Mouse (Mus musculus) T-helper 2 cell (primary cell): ENCODE measurements around the gene Dmac2.

ENCODE experiments used
- in situ Hi-C: fragments of 300-600 bp; cut with MboI, MseI; formaldehyde crosslinking; loops from one replicate; pipeline ENCODE4 v1.15.1; 2025; ENCODE audit warnings: high pct_unique_total_duplicates

The Dmac2 gene

DNA sequence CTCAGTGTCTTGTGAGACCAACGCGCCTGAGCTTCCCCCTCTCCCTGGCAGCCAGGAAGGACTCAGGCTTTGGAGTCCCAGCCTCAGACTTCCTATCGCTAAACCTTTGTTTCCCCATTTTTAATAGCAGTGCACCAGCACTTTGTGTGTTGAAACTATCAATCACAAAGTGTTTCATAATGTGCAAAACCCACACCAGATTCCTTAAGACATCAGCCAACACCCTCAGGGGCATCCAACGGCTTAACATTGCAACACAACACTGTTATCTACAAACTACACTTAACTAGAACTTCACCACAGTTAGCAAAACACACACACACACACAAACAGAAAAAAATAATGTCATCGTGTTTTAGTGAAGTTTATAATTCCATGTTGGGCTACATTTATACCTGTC, 30.6 kb downstream of the Dmac2 start:
- in situ Hi-C loops: no loop called here

DNA sequence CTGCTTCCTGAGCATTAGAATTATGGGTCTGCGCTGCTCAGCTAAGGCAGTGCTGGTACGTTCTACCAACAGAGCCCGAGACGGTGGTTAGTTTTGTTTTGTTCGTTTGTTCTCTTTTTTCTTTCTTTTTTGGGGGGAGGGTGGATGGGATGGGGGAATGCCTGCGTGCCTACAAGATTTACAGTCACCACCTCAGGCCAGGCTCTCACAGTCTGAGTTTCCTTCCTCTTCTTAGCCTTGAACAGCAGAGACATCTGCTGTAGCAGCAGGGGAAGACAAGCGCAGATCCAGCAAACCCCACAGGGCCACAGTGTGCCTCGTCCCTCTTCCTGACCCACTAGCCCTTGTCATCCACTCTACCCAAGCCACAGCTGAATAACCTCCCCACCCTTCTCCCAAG, 32.1 kb downstream of the Dmac2 start:
- in situ Hi-C loops: no loop called here

DNA sequence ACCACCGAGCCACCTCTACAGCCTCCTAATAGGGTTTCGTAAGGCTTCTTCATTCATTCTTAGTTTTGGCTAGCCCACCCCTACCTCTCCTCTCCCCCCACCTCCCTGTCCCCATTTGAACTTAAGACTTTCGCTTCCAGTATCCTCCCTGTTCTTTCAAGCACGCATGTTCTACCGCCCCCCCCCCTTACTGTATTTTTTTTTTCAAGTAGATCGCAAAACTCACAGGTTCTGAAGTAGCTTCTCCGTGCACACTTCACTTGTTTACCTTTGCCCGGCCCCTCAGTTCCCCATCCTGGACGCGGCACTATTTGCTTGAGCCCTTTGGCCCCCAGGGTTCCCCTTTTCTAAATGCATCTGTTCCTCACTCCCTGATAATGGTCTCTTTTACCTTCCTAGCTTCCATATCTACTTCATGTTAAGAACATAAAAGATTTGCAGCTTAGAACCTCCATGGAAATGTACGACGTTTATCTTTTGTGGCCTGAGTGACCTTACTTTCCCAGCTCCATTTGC, 33.1 kb downstream of the Dmac2 start:
- in situ Hi-C loops: no loop called here

DNA sequence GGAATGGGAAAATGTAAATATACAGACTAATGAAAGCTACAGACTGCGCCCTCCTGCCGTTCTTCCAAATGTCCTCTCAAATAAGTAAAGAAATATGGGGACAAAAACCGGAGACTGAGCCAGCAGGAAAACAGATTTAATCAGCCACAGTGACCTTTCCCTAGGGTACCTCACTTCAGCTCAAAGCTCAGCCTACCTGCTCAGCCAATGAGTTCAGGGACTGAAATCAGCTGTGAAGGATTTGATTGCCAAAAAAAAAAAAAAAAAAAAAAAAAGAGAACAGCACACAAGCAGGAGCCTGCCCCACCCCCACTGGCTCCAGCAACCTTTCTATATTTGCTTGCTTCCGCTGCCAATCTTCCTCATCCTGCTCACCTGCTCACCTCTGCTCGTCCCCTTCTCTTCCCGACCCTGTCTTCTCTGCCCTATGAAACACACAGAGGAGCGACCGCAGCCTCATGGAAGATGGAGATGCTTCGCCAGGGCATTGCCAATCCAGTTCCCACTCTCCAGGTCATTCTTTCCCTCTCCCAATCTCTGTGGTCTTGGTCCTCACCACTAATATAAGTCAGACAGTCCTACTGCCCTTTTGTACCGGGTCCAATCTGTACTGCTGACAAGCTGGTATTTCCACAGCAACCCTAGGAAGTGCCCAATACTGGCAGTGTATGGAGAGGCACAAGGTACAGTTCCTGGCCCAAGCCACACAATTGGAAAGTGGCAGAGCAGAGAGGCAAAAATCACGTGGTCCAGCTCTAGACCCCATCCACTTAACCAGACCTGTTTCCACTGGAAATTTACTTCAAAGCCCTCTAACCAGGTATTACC, 36.6 kb downstream of the Dmac2 start:
- in situ Hi-C loops: loop anchor here (5.0 kb wide), 1 partner anchor 44 kb away; no protein-coding TSS in a partner anchor

- in situ Hi-C loops: loop anchor here (5.0 kb wide), 1 partner anchor 45 kb away; no protein-coding TSS in a partner anchor
These were observed 38.6 kb downstream of the Dmac2 start for GRCm38 (mm10) chr7:25657785-25658184.

- in situ Hi-C loops: loop anchor here (5.0 kb wide), 1 partner anchor 47 kb away; no protein-coding TSS in a partner anchor
These were observed 39.7 kb downstream of the Dmac2 start, which contains the start of the genes Bckdha and Exosc5 for GRCm38 (mm10) chr7:25658657-25659472. Bckdha (minus strand) TSS chr7:25658981. Exosc5 (plus strand) TSS chr7:25659164.

GRCm38 (mm10) chr7:25666381-25666780, 47.2 kb downstream of the Dmac2 start:
- in situ Hi-C loops: no loop called here

GRCm38 (mm10) chr7:25669158-25669557, 49.9 kb downstream of the Dmac2 start:
- in situ Hi-C loops: no loop called here

GRCm38 (mm10) chr7:25669631-25670030, 50.4 kb downstream of the Dmac2 start:
- in situ Hi-C loops: no loop called here

- in situ Hi-C loops: no loop called here
These were observed 50.9 kb downstream of the Dmac2 start for GRCm38 (mm10) chr7:25670096-25670495.

DNA sequence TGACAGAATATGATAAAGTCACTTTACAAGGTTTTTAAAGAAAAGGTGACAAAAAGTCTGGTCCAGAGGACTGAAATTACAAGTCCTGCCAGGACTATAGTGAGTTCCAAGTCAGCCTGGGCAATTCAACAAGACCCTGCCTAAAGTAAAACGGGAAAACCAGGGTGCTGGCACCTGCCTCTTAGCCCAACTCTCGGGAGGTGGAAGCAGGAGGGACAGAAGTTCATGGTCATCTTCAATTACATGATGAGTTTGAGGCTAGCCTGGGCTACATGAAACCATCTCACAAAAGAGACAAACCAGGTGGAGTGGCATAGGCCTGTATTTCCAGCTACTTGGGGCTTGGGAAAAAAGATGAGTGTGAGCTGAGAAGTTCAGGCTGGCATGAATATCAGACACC, 52.5 kb downstream of the Dmac2 start:
- in situ Hi-C loops: no loop called here

DNA sequence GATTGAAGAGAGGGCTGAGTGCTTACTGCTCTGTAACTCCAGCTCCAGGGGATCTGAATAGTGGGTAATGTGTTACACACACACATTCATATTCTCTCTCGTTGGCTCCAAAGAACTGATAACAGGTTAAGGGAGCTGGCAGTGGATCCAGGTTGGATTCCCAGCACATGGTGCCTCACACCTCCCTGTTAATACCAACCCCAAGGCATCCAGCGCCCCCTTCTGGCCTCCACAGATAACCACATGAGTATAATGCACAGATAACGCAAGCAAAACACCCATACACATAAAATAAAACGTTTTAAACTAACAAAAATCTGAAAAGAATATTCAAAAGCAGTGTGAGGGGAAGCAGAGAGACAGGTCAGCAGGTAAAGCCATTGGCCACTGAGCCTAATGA, 53.2 kb downstream of the Dmac2 start:
- in situ Hi-C loops: no loop called here

DNA sequence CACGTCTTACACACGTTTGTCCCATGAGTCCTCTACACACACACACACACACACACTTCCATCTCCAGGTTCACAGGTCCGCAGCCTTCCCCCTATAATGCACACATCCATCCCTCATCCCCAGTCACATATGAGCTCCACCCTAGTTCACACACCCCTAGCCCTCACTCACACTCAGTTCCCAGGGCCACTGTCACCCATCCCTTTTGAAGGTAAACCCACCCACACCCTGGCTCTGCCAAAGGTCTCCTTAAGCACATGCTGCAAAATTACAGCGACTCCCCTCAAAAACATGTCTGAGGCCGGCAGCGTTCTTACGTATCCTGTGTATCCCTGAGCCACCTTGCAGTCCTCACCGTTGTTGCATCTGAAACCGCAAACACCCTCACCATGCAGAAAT, 55.1 kb downstream of the Dmac2 start:
- in situ Hi-C loops: no loop called here

GRCm38 (mm10) chr7:25674719-25675300, 55.6 kb downstream of the Dmac2 start, which contains the start of gene Tmem91:
Tmem91 (minus strand) TSS chr7:25675166.
- in situ Hi-C loops: no loop called here
